Mouse (Mus musculus) forebrain, embryonic 11.5 days (tissue): ENCODE results near the gene Stx4a. TPM values are rescaled to one million over a fixed set of nuclear protein-coding genes. Genes with fewer than 3 reads are reported as not detected.

Experiments
- ATAC-seq: fragments of 200-750 bp; cut with Nextera tagmentation; replicated peaks from 2 replicates; pipeline ENCODE4 v1.8.0; 2017; ENCODE audit warnings: moderate TSS enrichment; ENCODE audit not compliant: low FRiP score
- DNase-seq: peaks from one replicate; pipeline ENCODE4 v3.0.0-alpha.2; 2017; ENCODE audit warnings: low spot score
- H3K27ac ChIP-seq: fragments of 300-500 bp; sonication (generic); 2 replicates; pipeline ENCODE4 v1.5.1; 2014; ENCODE audit warnings: low read depth, low read length
- H3K27me3 ChIP-seq: fragments of 300-500 bp; sonication (generic); 2 replicates; pipeline ENCODE4 v1.6.1; 2014; ENCODE audit warnings: mild to moderate bottlenecking, low read length, mixed read lengths; ENCODE audit not compliant: control insufficient read depth, insufficient read depth
- H3K36me3 ChIP-seq: fragments of 300-500 bp; sonication (generic); 2 replicates; pipeline ENCODE4 v1.6.1; 2014; ENCODE audit warnings: mild to moderate bottlenecking, low read length, moderate library complexity, mixed read lengths; ENCODE audit not compliant: control insufficient read depth, insufficient read depth
- H3K4me1 ChIP-seq: fragments of 300-500 bp; sonication (generic); replicated peaks from 2 replicates; pipeline ENCODE4 v1.6.1; 2014; ENCODE audit warnings: low read length, mixed read lengths; ENCODE audit not compliant: control insufficient read depth, insufficient read depth
- H3K4me2 ChIP-seq: fragments of 300-500 bp; sonication (generic); 2 replicates; pipeline ENCODE4 v1.6.1; 2014; ENCODE audit warnings: low read depth, mild to moderate bottlenecking, low read length, moderate library complexity, mixed read lengths; ENCODE audit not compliant: severe bottlenecking
- H3K4me3 ChIP-seq: fragments of 300-500 bp; sonication (generic); 2 replicates; pipeline ENCODE4 v1.5.1; 2014; ENCODE audit warnings: low read depth, low read length
- H3K9ac ChIP-seq: fragments of 300-500 bp; sonication (generic); 2 replicates; pipeline ENCODE4 v1.6.1; 2014; ENCODE audit warnings: low read length
- H3K9me3 ChIP-seq: fragments of 300-500 bp; sonication (generic); 2 replicates; pipeline ENCODE4 v1.6.1; 2016; ENCODE audit warnings: low read length, mixed read lengths; ENCODE audit not compliant: control insufficient read depth
- WGBS: fragments of 180-500 bp; shearing (Covaris S2); extraction: QIAGEN DNeasy Blood & Tissue Kit; methylation state at CpG from one replicate; pipeline ENCODE4 v1.1.7; 2014; 5-methylcytosine and 5-hydroxymethylcytosine counted together
- polyA plus RNA-seq: library from polyadenylated mRNA; unstranded; fragments of >200 nt; fragmentation: Nextera tagmentation; extraction: Ambion mirVana; gene quantifications from 2 replicates; pipeline ENCODE4 v1.2.1, GENCODE M21; 2014

Stx4a gene
- polyA plus RNA-seq, 1 experiment from 2014 or later: 10.1 TPM

GRCm38 (mm10) chr7:127867641-127868040, 43.5 kb downstream of the Stx4a start:
- WGBS: 96% methylated on average over 18 of the region's 18 CpGs
- no peak overlapping the region for H3K9ac ChIP-seq
- ATAC-seq (no peak), DNase-seq (no peak)
- no peaks in the 10 kb centered on the region for H3K4me1 ChIP-seq
- peaks cover 11% of the 10 kb centered on the region; the same call in 1 of the 2 replicates for H3K36me3 ChIP-seq
- no peaks in the 10 kb centered on the region for H3K27me3 ChIP-seq
- H3K9me3 ChIP-seq: no peaks in the 10 kb centered on the region
- H3K4me3 ChIP-seq: no peak overlapping the region
- no peak overlapping the region for H3K4me2 ChIP-seq
- H3K27ac ChIP-seq: no peak overlapping the region

- Histone ChIP-seq H3K36me3 (peaks cover 11% of the 10 kb centered on the region; the same call in 1 of the 2 replicates), H3K9ac (no peak overlapping the region), H3K27me3 (no peaks in the 10 kb centered on the region), H3K4me3 (no peak overlapping the region), H3K4me2 (no peak overlapping the region), H3K4me1 (peaks cover 4% of the 10 kb centered on the region; the same call in 1 of the 2 replicates), H3K27ac (no peak overlapping the region), H3K9me3 (no peaks in the 10 kb centered on the region)
- ATAC-seq (no peak), DNase-seq (no peak)
- WGBS: 78% methylated on average over 3 of the region's 3 CpGs
Observed at GRCm38 (mm10) chr7:127869149-127869810, 45.2 kb downstream of the Stx4a start.

GRCm38 (mm10) chr7:127870136-127870821, 46.2 kb downstream of the Stx4a start:
- no peak overlapping the region for H3K4me3 ChIP-seq
- no peak overlapping the region for H3K9ac ChIP-seq
- H3K36me3 ChIP-seq: peaks cover 11% of the 10 kb centered on the region; the same call in 1 of the 2 replicates

GRCm38 (mm10) chr7:127874812-127875626, 50.9 kb downstream of the Stx4a start:
- peak overlapping the region; percentile 97 for H3K27ac ChIP-seq
- peaks cover 13% of the 10 kb centered on the region; the same call in 1 of the 2 replicates for H3K4me1 ChIP-seq
- peak overlapping the region; percentile 70 for H3K4me2 ChIP-seq
- peak overlapping the region; percentile 95 for H3K4me3 ChIP-seq
- no peak for DNase-seq
- H3K9ac ChIP-seq: peak overlapping the region; percentile 93
- peaks cover 16% of the 10 kb centered on the region for H3K36me3 ChIP-seq
- peak; percentile 9; the same call in 1 of the 2 replicates for ATAC-seq
- H3K27me3 ChIP-seq: no peaks in the 10 kb centered on the region
- WGBS: 4% methylated on average over 20 of the region's 20 CpGs
- H3K9me3 ChIP-seq: no peaks in the 10 kb centered on the region

More at GRCm38 (mm10) chr7:127870136-127870821, 46.2 kb downstream of the Stx4a start:
- 87% methylated on average over 5 of the region's 5 CpGs for WGBS
- no peak overlapping the region for H3K27ac ChIP-seq
- H3K9me3 ChIP-seq: no peaks in the 10 kb centered on the region
- H3K4me1 ChIP-seq: peaks cover 7% of the 10 kb centered on the region; the same call in 1 of the 2 replicates
- no peak overlapping the region for H3K4me2 ChIP-seq
- DNase-seq: no peak
- no peak for ATAC-seq
- no peaks in the 10 kb centered on the region for H3K27me3 ChIP-seq

GRCm38 (mm10) chr7:127875627-127876001, 51.5 kb downstream of the Stx4a start:
- Histone ChIP-seq H3K4me3 (peak overlapping the region; percentile 95), H3K27ac (peak overlapping the region; percentile 97), H3K4me1 (peaks cover 13% of the 10 kb centered on the region; the same call in 1 of the 2 replicates), H3K36me3 (peaks cover 16% of the 10 kb centered on the region), H3K4me2 (peak overlapping the region; percentile 87; the same call in 1 of the 2 replicates), H3K9me3 (no peaks in the 10 kb centered on the region), H3K27me3 (no peaks in the 10 kb centered on the region), H3K9ac (peak overlapping the region; percentile 93)
- under 1% methylated on average over 43 of the region's 43 CpGs for WGBS
- peak; percentile 95 for ATAC-seq
- peak; percentile 99 for DNase-seq

- Histone ChIP-seq H3K9me3 (no peaks in the 10 kb centered on the region), H3K27ac (peak within 1 kb of the TSS; percentile 97), H3K4me2 (peak within 1 kb of the TSS; percentile 87), H3K36me3 (peaks cover 18% of the 10 kb centered on the region), H3K4me3 (peak within 1 kb of the TSS; percentile 95), H3K4me1 (peaks cover 13% of the 10 kb centered on the region; the same call in 1 of the 2 replicates), H3K9ac (peak within 1 kb of the TSS; percentile 93), H3K27me3 (no peaks in the 10 kb centered on the region)
- DNase-seq: peak; percentile 95
- ATAC-seq: peak; percentile 86
- WGBS: 0% methylated on average over 41 of the region's 41 CpGs
Observed at GRCm38 (mm10) chr7:127876041-127876466, 52.0 kb downstream of the Stx4a start, which contains the start of gene Zfp646. TSS of gene Zfp646 (plus strand) at chr7:127876221.

- Histone ChIP-seq H3K27me3 (no peaks in the 10 kb centered on the region), H3K4me1 (peaks cover 13% of the 10 kb centered on the region; the same call in 1 of the 2 replicates)
Observed at GRCm38 (mm10) chr7:127876467-127877348, 52.6 kb downstream of the Stx4a start, which contains the start of gene Zfp668. TSS of gene Zfp668 (minus strand) at chr7:127876828.

More at GRCm38 (mm10) chr7:127876467-127877348, 52.6 kb downstream of the Stx4a start, which contains the start of gene Zfp668:
- peak within 1 kb of the TSS; percentile 95 for H3K4me3 ChIP-seq
- DNase-seq: peak; percentile 94
- peak; percentile 64 for ATAC-seq
- H3K9me3 ChIP-seq: no peaks in the 10 kb centered on the region
- H3K27ac ChIP-seq: peak within 1 kb of the TSS; percentile 97
- under 1% methylated on average over 60 of the region's 60 CpGs for WGBS
- peak within 1 kb of the TSS; percentile 87 for H3K4me2 ChIP-seq
- H3K36me3 ChIP-seq: peaks cover 25% of the 10 kb centered on the region
- peak within 1 kb of the TSS; percentile 93 for H3K9ac ChIP-seq
